Mouse (Mus musculus) testis, adult 2 months (tissue): ENCODE measurements at regions not wholly inside any gene's neighbourhood (a gene's known extent, or its start where the extent isn't known, plus 50 kb on each side); places are given as distances from the start of the nearest gene placed in this dataset.

Source experiments
- CTCF ChIP-seq: fragments of 200-500 bp; IDR thresholded peaks from 2 replicates; pipeline ENCODE4 v1.5.1; 2012; ENCODE audit warnings: low read depth, mild to moderate bottlenecking, inconsistent platforms, low read length, moderate library complexity; ENCODE audit not compliant: control insufficient read depth, insufficient read depth, insufficient replicate concordance
- POLR2A ChIP-seq: fragments of 200-500 bp; IDR thresholded peaks from 2 replicates; pipeline ENCODE4 v1.6.1; 2012; ENCODE audit warnings: low read depth, mild to moderate bottlenecking, inconsistent platforms, low read length, moderate library complexity; ENCODE audit not compliant: control insufficient read depth

- TF ChIP-seq CTCF (no peak), POLR2A (no peak)
These were observed 145.0 kb downstream of the Tm2d1 start for GRCm38 (mm10) chr4:98238075-98238474.
